Mouse (Mus musculus): Measurements from ENCODE around the gene Arhgap44.

Arhgap44 gene

DNA sequence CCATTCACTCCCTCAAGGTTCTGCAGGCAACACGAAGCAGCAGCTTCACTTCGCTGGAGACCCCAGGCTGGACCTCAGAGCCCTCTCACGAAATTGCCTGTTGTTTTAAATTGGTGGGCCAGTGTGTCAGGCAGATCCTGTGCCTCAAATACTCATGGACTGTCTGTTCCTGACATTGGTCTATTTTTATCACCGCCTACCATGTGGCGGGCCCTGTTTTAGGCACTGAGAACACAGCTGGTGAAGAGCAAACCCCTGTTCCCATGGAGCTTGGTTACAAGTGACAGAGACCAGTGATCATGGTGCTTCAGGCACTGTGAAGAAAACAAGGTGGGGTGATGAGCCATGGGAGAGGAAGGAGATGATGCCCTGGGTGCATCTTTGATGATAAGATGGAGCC is 93.2 kb downstream of the Arhgap44 start:
- no peak for DNase-seq

DNA sequence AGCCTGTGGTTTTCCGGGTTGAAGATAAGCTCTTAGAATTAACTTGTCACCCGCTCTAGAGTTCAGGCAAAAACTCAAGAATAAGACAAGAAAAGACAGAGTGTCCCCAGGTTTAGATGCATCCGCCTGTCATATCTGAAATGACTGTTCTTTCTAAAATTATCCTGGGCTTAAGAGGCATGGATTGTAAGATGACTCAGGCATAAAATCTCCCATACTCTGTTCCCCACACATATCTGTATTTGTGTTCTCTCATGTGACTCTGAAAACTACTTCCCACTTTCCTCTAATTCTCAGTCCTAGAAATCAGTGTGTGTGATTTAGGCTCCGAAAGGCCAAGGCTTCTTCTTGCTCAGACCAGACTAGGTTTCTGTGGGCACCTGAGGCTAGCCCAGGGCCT is 93.7 kb downstream of the Arhgap44 start:
- DNase-seq: no peak

DNA sequence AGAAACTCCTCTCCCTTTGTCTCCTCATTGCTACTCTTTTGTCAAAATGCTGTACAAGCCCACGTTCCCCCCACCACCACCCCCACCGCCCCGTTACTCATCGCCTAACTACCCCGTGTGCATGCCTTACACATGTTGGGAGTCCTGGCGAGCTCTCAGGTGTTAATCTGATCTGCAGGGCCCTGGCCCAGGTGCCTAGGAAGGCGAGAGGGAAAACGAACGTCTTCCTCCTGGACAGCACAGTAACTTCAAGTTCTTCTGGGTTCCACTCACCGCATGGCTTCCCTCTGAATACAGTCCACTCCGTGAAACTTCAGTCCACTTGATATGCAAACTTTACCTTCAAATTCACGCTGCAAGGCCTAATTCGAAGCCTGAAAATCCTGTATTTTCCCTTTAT is 97.6 kb downstream of the Arhgap44 start:
- no peak for DNase-seq

DNA sequence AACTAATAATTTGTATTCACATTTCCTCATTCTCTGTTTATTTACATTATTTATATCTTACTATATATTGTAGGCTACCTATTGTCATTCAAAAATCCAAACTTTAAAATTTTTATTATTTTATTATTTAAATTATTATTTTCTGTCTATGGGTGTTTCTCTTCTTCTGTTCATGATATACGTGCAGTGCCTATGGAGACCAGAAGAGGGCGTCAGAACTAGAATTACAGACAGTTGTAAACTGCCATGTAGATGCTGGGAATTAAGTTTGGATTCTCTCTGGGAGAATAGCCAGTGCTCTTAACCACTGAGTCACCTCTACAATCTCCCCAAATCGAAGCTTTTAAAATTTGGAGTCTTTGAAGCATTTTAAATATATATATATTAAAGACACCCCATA is 101.3 kb downstream of the Arhgap44 start:
- DNase-seq: peak; percentile 16

DNA sequence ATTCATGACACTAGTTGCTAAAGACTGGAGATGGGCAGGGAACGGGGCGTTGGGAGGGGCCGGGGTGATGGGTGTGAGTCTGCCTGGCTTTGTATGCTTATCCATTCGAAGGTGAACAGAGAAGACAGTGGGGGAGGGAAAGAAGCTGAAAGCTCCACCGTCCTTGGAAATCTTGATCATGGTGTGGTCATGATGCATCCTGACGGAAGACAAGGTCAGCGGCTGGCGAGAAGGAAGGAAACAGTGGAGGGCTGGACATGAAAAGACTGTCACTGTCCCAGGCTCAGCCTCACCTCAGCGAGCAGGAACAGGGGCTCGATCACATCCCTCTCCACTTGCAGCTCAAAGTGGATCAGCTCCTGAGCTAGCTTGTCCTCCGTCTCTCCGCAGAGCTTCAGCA is 103.2 kb downstream of the Arhgap44 start:
- no peak for DNase-seq

DNA sequence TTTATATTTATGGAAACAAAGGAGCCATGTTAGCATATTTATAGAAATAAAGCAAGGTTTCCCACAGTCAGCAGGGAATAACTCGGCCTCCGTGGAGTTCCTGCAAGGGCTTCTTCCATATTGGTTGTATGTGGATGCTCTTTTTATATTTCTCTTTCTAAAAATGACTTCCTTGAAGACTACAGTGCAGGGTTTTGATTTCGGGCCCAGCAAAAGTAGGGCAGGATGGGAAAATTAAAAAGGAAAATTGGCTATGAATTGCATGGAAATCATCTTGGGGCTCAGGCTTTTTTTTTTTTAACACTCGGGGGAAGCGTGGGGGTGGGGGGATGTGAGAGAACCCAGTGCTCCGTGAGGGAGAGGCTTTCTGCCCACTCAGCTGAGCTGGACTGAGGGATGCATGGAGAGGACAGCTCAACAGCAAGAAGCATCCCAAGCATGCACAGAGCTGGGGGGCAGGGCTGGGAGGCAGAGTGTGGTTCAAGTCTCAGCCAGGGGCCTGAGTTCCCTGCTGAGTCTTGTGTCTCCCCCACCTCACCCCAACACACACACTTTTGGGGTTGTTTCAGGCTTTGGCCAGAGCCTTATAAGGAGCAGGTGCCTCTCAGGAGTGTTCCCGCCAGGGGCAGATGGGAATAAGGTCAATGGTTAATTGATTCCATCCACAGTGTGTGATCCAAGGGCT is 104.4 kb downstream of the Arhgap44 start:
- DNase-seq: no peak

DNA sequence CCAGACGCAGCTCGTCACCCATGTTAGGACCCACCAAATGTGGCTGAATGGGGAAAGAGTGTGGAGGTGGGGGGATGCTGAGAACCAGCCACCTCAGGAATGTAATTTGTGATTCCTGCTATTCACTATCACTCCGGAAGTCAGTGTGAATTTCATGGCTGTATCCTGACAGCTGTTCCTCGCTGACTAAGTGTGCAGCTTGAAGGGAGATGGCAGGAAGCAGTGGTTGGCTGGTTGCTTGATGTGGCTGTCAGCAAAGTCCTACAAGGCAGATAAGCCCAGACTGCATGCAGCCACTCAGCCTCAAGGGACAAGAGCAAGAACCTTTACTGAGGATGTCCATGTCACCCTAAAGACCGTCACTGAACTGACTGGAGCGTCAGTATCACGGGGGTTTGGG is 107.2 kb downstream of the Arhgap44 start:
- no peak for DNase-seq

DNA sequence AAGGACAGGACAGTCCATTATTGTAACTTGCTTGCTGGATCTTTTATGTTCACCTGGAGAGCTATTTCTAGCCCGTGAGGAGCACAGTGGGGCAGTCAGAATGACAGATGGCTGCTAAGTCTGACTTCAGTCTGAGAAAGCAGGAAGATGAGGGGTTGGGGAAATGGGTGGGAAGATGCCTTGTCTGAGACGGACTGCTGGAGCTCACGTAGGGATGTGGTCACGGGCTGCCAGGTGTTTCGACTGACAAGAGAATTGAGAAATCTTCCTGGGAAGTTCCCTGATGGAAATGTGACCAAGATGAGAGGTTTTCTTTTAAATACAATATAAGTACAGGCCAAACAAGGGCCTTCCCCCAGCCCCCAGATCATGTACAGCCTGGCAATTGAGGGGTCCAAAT is 108.5 kb downstream of the Arhgap44 start:
- DNase-seq: no peak

DNA sequence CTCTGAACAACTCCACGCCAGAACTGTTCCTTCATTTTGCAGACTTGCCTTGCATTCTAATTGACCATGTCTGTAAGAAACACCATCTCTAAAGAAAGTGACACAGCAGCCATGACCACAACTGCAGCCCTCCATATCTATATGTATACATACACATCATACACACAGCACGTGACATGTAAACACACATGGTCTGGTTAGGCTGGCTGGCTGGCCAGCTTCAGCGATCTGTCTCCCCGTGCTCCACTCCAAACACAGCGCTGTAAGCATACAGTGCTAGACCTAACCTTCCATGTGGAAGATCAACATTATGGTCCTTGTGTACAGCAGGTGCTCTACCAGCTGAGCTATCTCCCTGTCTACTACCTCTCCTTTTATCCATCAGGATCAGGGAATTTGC is 111.9 kb downstream of the Arhgap44 start:
- no peak for DNase-seq

DNA sequence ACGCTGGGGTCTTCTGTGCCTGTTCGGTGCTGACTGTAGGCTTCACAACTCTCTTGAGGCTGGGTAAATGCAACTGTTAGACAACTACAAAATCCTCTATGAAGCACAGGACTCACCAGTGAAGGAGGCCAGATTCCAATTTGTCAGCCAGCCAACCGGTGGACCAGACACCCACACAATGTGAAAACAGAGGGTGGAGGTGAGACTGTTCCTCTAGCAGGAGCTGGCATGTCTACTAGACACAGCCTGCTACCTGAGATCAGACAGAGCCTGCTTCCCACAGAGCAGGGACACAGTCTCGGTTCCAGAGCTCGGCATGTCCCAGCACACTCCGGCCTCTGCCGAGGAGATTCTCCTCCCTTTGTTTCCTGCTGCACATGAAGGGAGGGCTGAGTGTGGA is 113.7 kb downstream of the Arhgap44 start:
- no peak for DNase-seq

DNA sequence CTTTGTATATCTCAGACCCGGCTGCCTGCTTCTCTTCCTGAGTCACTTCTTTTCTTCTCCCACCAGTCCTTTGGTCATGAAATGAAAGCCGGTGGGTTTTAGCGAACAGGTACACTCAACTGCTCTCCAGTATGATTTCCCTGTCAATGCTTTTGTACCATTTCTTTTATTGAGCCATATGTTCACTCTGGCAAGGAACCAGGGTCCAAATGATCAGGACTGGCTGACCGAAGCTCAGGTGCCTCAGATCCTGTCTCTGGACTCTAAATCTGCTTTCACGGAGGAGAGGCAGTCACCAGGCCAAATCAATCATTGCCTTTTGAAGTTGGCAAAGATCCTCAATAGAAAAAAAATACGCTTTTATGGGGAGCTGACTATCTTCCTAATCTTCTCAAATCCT is 122.2 kb downstream of the Arhgap44 start:
- no peak for DNase-seq

DNA sequence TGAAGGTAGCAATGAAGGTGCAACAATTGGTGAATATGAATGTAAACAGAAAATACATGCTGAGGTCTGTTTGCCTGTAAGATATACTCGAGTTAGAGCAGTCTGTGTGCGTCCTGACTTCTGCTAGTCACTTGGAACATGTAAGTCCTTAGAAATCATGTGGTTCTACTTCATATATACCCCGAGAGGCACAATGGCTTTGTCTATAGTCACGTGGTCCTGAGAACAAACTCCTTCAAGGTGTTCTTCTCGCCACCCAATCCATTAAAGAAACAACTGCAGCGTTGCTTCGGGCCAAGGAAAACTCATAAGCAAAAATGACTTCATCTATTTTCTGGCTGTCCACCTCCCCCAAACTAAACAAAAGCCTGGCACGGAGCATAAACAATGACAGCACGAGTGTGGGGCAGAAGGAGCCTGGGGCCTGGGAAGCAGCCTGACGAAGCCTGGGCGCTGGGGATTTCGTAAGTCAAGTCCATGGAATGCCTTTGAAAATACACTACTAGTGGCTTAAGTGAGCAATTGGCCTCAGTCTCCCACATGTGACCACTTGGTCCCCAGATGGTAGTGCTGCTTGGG is 123.2 kb downstream of the Arhgap44 start:
- peak; percentile 81 for DNase-seq

DNA sequence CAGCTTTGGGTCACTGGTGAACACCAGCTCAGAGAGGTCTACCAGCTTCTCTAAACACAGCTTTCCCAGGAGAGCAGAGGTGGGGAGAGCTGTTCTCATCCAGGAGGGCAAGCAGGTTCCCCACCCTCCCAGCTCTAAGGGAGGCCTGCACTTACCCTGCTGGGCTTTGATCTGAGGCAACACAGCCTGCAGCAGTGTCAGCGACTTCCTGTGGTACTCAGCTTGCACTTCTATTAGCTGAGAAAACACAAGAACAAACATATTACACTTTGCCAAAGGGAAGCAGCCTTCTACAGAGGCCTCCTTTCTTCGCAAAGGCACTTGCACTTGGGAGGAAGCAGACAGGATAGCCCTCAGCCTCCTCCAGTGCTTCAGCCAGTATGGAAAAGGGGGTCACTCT is 123.8 kb downstream of the Arhgap44 start:
- DNase-seq: peak; percentile 22

DNA sequence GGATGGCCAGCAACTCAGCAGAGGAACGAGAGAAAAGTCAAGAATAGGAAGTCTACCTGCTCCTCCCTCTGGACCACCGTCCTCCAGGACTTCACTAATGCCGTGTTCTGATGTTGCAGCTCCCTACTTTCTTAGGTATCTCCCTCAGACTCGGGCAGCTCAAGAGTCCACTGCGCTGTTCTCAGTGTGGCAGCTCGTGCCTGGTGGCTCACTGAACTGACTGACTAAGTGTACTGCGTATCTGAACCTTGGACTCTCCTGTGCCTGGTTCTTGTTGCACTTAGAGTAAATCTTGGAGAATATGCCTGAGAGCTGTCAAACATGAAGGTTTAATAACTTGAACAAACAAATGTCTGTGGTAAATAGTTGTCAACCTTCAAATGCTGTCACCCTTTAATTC is 130.5 kb downstream of the Arhgap44 start:
- DNase-seq: no peak

DNA sequence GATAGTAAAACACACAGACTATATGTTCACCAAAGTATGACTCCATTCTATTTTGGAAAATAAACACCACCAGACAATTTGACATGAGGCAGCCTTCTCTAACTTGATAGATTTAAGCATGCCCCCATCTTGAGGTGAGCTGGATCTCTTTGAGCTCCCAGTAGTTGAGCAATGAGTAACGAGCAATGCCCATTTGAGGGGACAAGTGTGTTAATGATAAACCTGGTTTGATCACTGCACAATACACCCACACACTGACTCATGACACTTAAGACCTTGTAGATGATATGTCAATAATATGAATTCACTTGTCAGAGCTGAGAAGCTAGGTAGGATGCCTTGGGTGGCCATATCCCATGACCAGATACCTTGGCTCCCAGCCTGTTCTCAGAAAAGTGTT is 132.6 kb downstream of the Arhgap44 start:
- DNase-seq: no peak

DNA sequence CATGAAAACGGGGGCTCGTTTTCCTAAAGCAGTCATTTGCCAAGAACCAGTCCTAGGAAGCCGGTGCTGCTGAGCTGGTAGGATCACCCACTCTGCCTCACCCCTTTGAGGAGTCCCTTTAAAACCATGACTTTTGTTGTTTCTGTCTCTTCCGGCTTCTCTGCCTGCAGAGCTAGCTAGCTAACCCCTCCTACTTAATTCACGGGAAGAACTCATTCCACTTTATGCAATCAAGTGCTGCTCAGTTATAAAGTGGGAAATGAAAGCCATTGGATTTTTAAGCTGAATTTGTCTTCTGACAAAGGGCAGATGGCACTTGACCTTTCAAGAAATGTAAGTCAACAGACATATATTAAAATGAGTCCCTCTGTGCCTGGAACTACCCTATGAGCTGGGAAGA is 134.7 kb downstream of the Arhgap44 start:
- DNase-seq: no peak

DNA sequence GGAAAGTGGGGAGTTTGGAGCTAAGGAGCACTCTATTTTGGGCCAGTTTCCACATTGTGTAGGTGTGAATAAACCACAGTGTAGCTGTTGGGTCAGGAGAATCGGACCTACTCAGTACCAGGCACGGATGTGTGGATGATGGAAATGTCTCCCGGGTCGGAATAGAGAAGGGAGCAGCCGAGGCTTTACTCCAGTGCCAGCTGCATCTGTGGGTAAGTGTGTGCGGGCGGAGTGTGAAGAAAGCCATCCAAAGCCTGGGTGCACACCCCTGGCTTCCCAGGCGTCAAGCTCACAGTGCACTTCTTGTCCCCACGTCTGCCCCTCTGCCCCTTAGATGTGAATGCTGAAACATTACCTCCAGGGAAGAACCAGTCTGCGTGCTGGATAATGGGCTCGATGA is 140.0 kb downstream of the Arhgap44 start:
- no peak for DNase-seq

DNA sequence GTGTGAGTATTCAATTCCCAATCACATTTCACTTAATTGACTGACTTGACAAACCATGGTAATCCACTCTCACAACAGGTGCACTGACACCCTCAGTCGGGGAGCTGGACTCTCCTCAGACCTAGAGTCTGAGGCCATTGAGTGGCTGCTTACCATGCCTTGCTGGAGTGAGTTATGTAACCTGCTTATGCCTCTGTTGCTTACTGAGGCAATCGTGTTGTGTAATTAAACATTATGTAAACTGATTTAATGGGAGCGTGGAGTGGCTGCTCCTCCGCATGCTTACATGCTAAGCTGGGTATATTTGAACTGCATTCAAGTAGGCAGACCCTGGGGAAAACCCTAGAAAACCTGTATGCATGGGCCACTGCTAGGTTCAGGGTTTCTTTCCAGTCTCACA is 142.0 kb downstream of the Arhgap44 start:
- DNase-seq: no peak

DNA sequence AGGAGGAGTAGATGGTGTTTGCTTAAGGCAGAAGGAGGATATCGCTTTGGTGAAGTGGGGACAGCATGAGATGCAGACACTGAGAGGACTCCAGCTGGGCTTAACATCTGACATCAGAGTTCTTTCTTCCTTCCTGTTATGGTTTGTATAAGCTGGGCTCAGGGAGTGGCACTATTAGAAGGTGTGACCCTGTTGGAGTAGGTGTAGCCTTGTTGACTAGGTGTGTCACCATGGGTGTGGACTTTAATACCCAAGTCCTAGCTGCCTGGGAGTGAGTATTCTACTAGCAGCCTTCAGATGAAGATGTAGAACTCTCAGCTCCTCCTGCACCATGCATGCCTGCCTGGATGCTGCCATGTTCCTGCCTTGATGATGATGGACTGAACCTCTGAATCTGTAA is 146.0 kb downstream of the Arhgap44 start:
- no peak for DNase-seq

DNA sequence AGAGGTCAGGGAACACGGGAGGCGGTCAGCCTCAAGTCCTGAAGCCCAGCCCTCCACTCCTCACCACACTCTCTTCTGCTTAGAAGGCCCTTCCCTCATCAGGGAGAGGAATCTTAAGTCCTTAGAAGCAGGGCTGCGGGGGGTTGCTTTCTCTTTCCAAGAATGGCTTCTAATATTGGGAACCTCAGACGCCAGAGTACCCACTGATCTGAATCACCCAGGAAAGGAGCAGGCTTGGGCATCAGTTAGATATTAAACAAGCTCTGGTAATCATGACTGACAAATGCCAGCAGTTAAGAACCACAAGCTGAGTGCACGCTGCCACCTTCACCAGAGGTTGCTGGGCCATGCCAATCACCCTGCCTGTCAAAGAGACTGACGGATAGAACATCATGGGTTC is 148.9 kb downstream of the Arhgap44 start:
- no peak for DNase-seq

DNA sequence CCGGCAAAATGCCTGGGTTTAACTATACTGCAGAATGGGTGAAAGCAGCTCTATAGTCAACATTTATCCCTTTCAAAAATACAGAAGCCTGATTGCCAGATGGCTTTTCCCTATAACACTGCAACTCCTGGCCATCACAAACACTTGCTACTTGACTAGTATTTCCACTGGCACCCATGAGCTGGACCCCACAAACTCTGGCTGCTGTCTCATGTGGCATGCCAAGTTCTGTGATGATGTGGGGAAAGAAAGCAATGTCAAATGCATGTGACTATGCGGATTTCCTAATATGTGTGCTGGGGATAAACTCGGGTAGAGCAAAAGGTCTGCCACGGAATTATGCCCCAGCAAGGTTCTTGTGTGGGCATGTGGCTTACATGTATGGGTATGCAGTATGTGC is 156.7 kb downstream of the Arhgap44 start:
- peak; percentile 60 for DNase-seq

DNA sequence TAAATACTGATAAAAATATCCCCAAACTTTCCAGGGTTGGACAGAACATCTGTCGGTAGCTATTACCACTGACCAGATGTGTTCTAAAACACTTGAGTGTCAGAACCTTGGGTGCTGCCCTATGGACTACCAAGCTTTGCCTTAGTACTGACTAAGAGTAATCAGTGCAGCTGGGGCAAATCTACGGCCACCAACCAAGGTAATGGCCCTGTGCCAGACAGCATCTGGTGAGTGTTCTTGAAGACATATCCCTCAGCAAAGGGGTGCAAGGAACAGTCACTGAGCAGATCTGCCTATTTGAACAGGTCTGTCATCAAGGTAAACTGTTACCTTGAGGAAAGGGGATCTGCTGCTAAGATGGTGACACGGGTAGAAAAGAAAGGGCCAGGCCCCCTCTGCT is 157.9 kb downstream of the Arhgap44 start:
- DNase-seq: peak; percentile 78

DNA sequence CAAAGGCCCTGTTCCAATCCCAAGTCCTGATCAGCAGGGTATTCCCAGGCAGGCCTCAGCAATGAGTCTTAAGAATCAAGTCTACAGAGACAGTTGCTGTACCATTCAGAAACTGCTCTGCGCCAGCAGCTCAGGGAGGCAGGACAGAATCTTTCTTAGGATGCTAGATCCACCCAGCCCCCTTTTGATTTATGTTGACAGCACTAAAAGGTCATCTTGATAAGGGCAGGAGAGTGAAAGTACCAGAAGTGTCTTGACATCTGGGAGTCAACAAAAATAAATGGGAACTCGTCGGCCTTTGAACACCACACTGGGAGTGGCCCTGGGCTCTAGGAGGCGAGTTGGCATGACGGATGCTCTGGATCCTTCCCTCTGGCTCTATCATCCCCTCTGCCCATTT is 159.2 kb downstream of the Arhgap44 start:
- no peak for DNase-seq

DNA sequence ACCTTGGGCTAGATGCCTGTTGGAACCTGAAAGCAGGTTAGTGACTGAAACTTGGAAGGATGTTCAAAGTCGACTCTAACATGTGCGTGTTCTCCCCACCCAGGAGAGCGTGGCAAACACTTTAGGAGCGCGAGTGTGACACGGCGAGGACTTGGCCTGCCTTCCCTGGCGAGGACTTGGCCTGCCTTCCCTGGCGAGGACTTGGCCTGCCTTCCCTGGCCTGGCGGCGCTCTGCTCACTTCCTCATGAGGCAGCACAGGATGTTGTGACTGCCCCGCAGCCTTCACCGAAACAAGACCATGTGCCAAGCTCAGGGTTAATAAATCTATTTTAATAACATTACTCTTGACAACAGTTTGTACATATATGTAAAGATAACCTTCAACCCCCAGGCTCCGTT is 161.0 kb downstream of the Arhgap44 start:
- no peak for DNase-seq

DNA sequence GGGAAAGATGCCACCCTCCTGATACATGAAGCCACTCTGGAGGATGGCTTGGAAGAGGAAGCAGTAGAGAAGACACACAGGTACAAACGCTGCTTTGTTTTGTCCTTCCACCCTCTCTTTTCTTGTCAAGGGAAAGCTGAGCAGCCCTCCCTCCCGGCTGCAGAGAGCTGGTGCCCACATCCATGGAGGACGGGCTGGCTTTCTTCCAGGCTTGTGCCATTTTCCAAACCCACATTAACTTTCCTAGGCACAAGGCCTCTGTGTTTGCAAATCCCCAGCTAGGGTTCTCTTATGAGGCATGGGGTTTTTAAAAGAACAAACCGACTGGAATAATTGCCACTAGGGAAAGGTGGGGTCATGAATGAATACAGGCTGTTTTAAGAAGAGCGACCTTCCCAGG is 163.1 kb downstream of the Arhgap44 start:
- no peak for DNase-seq
